Mouse (Mus musculus) cerebellum, adult 11 months (tissue): ENCODE measurements around the gene Senp6.

Source experiments
- DNase-seq: peaks from one replicate; pipeline ENCODE4 v3.0.0; 2022

Gene Senp6

DNA sequence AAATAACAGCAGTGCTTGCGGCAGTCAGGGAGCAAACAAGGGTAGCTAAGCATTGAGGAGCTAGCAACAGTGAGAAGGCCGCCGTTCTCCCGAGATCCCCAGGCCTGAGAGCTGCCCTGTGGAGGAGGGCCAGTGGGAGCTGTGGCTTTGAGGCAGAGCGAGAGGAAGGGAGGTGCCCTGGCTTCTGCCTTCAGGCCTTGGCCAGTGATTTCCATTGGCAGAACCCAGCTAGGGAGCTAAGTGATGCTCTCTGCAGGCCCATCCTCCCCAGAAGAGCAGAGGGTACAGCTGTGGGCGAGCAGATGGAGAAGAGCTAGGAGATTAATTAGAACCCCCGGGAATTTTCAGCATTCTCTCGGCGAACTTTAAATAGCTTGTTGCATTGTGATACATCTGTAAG lies 106.9 kb downstream of the Senp6 start:
- peak; percentile 41 for DNase-seq

DNA sequence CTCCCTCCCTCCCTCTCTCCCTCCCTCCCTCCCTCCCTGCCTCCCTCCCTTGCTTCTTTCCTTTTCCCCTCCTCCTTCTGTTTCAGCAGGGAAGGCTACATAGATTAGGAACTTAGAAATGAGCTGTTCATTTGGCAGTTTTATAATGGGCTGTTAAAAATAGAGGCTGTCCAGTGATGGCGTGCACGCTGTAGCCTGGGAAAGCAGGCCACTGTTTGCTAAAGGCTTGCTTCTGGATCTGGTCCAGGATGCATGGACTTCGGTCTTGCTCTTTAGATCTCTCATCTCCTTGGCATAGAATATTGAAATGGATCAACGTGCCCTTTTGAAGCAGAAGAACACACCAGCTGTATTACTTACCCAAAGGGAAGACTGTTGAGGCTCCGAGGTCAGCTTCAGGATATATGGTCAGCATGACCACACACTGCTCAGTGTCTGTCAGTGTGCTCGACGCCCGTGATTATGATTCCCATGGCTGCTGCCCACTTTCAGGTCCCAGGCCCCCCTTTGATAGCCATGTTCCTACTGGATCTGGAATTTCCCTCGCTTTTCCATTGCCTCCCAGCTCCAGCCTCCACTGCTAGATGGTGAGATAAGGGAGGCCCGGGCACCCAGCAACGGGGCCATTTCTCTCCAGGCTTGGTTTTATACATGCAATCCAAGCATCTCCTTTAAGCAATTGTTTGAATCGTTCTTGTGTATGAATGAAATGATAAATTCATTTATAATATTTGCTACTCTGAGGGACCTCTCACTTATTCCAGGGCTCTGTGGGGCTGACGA lies 110.2 kb downstream of the Senp6 start:
- DNase-seq, result no peak

DNA sequence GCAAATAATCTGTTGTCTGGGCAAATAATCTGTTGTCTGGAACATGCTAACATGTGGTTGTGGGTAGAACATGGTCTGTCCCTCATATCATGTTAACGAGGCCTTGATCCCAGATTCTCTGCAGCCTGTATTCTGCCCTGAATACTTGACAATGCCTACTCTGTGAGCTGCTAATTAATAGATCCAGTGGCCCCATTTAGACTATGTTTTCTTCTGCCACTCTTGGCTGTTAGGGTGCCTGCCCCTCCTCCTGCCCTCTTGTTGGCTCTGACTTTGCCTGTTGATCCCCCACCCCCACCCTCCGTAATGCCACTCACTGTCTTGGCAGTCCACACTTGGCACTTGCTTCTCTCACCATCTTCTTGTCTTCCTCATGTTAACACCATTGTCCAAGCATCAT lies 112.0 kb downstream of the Senp6 start:
- DNase-seq, result no peak

DNA sequence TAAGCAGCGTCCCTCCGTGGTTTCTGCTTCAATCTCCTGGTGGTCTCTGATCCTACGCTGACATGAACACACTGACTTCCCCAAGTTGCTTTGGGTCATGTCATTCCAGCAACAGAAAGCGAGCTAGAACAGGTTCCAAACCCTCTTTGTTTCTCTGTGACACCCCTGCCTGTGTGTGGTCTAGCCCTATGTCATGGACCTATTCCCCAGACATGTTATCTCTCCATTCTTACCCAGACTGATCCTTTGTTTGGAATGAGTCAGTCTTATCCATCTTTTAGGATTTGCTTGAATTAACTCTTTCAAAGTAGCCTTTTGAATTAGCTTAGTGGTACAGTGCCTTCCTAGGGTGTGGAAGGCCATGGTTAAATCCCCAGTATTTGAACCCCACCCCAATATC lies 113.0 kb downstream of the Senp6 start:
- DNase-seq, result no peak

DNA sequence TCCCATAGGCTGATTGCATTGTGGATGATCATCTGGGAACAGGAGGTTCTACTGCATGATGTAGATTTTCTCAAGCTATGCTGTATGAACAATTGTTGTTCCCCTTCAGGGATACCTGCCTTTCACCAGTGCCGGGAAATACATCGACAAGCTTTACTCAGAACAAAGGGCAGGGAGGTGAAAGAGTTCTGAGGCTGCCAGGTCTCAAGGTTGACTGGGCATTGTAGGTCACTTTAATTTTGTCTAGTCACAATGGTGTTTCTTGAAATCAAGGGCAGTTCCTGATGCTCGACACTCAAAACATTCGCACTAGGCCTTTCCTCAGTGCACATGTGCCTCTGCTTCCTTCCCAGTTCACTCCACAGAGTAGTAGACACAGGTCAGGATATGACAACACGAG lies 114.1 kb downstream of the Senp6 start:
- no peak for DNase-seq

DNA sequence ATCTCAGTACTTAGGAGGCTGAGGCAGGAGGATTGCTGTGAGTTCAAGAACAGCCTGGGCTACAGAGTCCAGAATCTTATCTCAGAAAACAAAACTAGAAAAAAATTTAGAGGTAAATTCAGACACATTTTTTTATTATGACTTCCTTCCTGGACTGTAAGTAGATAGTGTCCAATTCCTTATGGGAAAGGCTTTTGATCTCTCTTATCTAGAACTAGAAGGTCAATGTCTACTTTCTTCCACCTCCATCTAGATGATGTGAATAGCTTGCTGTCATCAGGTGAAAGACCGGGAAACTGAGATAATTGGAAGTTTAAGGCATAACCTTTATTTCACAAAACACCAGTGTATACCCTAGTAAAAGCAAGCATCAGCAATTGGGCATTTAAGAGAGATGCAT lies 115.0 kb downstream of the Senp6 start:
- no peak for DNase-seq

DNA sequence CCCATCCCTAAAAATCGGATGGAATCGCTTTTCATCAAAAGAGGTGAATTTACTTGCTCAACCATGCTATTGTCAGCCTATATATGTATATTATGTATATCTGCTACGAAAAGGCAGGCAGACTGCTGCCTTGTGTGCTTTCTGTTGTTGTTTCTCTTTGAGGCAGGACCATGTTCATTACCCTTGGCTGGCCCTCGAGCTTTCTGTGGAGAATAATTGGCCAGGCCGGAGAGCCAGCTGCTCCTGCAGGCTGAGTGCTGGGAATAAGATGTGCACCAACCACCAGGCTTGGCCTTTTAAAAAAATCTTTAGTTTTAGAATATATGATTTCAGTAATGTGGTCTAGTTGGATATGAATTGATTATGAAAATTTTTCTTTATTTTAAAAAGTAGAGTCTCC lies 117.4 kb downstream of the Senp6 start:
- no peak for DNase-seq

DNA sequence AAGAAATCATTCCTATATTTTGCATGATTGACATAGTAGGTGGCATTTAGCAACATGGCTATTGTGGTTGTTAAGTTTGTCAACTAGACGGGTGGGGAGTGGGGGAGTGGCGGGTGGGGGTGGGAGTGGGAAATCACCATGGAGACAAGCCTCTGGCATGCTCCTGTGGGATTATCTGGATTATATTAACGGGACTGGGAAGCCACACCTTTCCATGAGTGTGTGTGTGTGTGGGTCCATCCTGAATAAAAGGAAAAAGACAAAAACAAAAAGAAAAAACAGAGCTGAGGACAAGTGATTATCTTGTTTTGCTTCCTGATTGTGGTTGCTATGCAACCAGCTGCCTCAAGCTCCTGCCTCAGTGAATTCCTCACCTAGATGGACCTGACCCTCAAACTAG lies 119.0 kb downstream of the Senp6 start:
- DNase-seq, result no peak

DNA sequence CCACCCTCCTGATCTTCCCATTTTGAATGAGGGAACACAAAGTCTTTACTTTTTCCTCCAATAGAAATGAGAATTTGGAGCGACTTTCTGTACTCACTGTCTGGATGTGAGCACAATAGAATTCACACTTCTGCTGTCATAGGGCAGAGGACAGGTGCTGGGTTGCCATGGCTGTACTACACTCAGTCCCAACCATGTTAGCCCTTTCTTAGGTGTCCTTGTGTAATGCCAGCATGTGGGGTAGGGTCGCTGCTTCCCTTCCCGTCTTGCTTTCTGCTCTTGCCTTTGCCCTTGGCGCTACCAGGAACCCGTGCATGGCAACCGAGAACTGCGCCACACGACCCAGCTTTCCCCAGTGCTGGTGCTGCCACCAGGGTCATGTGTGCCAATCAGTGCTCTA lies 120.0 kb downstream of the Senp6 start:
- no peak for DNase-seq

DNA sequence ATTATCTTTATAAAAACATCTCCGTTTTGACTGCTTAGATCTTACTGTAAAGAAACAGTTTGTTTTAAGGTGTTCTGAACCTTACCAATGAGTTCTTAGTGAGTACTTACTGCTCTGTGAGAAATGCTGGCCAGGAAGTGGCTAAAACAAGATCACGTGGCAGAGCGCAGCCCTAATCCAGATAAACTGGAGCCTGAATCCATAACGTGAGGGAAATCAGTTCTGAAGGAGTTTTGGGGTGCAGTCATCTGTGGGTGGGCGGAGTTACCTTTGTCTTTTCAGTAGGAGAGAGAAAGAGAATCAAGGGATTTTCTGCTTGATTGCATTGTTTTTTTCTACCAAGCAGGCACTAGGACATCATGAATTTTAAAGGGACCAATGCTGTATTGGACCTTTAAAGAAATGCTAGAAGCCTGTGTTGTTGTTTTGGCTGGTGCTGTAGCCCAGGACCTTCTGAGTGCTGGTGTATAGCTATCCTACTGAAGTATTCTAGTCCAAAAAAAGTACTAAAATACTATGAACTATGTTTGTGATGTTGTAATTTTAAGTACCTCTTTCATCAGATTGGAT lies 121.7 kb downstream of the Senp6 start:
- DNase-seq, result no peak

DNA sequence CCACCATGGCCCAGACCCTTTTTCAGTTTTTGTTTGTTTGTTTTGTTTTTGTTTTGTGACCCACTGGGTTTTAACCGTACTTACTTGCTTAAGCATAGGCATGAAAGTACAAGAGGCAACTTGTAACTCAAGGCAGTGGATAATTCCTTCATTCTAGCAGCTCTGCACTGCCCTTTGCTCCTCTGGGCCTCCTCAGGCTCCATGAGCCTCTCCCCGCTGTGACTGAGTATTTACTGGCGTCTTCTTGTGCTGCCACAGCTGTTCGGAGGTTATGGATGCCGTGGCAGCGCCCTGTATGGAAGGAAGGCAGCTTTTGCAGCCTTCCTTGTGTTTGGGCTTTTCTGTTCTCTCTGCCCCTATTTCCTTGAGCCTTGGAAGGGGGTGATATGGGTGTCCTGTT lies 124.5 kb downstream of the Senp6 start:
- no peak for DNase-seq

DNA sequence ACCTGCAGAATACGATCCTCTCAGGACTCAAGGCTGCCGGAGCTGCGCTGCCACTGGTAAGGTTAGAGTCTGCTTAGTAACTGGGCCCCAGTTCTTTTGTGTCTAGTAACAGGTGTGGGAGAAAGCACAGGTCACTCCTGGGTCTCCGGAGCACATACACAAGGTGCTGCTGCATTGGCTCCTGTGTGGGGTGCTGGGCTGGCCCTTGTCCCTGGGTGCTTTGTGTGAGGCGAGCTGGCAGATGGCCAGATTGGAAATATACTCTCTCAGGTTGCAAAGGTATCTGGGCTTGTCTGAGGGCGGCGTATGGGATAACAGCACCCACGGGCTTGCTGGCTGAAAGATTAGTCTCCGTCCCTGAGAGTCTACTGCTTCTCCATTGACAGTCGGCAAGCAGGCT lies 125.6 kb downstream of the Senp6 start:
- DNase-seq, result peak; percentile 17

DNA sequence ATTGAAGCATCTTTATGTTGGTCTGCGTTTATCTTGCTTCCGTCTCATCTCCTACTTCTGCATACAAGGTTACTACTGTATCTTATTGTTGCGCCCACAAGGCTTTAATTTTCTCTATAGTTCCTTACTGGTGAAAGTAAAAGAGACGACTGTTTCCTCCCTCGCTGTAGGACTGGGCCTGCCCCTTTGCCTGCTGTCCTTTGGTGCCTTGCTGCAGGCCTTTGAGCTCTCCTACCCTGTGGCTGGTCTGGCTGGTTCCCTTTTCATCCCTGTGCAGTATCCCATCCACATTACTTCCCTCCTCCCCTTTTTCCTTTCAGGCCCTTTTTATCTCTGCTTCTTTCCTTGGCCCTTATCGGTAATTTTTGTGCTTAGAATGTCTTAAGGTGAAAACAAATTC lies 127.7 kb downstream of the Senp6 start:
- no peak for DNase-seq
